Mouse (Mus musculus): ENCODE data around the gene Trpv1.

The Trpv1 gene

DNA sequence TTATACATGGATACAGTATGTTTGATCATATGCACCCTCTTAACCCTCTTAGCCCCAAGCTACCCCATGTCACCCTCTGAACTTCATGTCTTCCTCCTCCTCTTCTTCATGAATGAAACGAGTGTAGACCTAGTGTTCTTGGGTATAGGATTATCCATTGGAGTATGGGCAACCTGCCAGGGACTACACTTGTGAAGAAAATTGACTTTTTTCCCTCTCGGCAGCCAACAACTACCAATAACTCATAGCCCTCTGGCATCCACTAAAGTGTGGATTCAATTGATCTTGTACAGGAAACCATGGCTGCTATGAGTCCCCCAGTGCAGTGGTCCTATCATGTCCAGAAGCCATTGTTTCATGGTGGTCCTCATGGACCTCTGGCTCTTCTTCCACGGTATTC is 2.6 kb downstream of the Trpv1 start:
- no peak for DNase-seq

DNA sequence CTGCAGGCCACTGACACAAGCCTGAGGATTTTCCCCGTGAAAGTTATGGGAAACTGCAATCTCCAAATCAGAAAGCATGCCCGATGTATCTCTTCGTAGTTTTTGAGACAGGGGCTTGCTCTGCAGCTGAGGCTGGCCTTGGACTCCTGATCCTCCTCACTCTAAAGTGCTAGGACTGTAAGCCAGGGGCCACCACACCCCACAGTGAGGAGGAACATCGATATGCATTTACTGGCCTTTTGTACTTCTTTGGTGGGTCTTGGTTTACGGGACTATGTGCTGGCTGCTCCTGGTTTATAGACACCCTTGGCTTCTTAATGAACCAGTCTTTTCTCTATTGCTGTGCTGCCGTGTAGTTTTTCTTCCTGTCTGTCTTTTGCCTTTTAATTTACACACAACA is 8.1 kb downstream of the Trpv1 start:
- no peak for DNase-seq

DNA sequence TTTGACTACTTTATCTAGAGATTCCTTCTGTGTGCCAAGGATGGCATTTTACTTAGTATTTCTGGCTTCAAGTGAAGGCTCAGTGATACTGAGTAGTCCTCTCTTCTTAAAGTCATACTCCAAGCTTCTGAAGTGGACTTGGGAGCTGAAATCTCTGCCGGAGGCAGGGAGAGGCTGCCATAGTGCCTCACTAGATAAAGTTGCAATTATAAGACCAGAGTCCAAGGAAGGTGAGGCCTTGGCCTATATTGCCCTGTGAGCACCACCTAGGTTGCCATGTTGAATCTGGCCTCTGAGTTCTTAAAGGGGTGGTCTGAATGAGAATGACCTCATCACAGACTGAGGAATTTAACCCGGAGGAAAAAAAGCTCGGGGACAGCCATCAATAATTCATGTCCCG is 8.7 kb downstream of the Trpv1 start:
- no peak for DNase-seq

DNA sequence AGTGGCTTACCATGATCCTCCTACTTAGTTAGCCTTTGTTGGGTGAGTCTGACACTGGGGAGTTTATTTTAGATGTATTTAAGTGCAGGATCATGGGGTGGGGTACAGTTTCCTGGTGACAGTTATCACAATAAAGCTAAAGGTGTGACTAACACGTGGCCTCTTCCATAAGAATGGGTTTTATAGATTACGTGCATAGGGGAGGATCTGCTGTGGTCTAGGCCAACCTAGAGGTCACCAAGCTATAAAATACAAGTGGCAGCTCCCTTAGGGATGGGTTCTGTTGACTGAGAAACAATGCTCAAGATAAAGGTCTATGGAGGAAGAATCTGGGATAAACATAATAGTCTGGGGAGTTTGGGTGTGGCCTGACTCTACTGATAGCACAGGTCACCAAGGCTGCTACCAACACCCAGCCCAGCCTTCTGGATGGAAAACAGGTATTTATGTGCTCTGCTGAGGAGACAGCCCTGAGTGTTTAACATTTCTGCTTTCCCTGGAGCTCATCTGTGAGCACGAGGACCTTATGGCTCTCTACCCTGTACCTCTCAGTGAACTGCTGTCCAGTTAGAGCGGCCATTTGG is 23.4 kb downstream of the Trpv1 start:
- DNase-seq, result no peak

DNA sequence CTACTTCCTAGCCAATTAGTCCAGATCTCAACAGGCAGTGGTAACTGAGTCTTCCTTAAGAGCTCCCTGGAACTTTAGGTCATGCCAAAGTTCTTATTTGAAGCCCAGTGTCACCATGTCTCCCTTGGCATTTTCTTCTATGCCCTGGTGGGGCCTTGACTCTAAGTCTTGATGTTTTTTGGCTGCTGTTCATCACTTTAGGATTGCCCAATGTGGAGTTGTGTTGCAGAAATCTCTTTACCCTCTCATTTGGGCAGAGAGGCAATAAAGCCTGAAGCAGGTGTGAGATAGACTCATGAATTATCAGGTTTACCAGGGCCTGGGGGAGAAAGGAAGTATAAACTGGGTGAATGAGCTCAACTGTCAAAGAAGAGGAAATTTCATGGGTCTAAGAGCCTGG is 24.6 kb downstream of the Trpv1 start:
- DNase-seq, result no peak

DNA sequence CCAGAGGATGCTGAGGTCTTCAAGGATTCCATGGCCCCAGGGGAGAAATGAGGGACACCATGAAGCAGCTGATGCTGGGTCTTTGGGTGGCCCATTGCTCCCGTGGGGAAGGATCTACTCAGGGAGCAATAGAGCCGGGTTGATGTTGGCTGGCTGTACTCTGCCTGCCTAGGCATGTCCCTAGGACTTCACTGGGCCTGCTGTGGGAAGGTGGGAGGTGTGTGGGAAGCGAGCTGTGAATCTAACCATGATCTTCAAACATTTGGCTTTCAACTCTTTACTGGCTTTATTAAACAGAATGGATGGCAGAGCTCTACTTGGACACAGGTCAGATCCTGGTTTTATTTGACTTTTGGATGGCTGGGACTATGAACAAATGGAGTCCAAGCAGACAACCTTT is 26.4 kb downstream of the Trpv1 start:
- DNase-seq, result no peak

DNA sequence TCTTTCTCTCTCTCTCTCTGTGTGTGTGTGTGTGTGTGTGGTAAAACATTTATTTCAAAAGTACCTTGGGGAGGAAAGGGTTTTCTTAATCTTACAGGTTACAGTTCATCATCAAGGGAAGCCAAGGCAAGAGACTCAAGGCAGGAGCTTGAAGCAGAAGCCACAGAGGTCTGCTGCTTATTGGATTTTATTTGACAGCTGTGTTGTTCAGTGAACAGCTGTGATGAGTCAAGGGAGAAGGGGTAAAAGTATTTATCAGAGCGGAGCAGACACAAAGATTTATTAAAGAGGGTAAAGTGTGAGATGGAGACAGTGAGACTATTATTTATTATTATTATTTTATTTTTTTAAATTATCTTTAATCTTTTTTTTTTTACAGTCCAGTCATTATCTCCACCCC is 27.3 kb downstream of the Trpv1 start:
- DNase-seq, result no peak

DNA sequence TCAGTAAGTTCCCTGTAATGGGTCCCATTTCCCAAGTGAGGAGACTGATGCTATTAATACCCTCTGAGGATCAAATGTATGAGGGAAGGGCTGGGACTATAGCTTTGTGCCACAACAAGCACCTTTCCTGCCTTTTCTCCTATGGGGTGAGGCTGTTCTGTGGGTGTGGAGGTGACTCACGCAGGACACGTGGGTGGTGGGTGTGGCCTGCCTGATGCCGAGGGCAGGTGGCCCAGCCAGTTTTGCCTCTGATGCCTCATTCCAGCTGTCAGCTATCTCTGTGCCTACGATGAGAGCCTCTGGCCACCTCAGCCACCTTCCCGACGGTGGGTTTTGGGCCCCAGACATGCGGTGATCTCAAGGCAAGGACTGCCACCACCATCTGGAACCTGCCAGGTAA is 33.2 kb downstream of the Trpv1 start, which contains the start of gene Trpv3:
Gene Trpv3 (plus strand): TSS at position 122 of the 400 bp plus-strand sequence.
- no peak for DNase-seq

DNA sequence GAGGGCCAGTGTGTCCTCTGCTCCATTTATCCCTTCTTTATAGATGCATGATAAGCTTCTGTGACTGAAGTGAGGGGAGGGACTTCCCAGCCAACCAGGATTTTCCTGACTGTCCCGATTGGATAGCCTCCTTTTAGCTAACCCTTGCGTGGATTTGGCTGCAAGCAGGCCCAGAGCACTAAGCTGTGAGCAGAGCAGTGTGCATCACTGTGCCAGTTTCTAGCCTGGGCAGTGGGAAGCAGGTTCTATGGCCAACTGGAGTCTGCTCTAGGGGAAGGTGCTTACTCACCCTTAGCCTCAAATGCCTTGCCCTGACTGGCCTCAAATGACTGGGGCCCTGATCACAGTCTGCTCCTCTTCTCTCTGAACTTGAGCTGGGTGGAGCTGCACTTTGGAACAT is 40.7 kb downstream of the Trpv1 start:
- no peak for DNase-seq

DNA sequence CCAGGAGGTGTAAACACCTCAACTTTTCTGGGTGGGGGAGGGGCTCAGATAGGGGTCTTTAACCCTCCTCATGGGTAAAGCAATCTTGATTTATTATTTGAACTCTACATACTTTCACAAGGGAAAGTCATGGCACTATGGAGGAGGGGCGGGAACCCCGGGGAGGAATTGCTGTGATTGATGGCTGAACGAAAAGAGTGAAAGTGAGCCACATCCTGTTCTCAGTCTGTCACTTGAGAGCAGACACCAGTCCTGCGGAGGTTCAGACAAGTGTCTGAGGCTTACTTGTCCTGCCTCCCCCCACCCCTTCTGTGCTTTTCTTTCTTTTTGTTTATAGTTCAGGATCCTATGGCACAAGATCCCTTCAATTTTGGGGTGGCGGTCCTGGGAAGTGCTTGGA is 46.6 kb downstream of the Trpv1 start:
- DNase-seq, result no peak

DNA sequence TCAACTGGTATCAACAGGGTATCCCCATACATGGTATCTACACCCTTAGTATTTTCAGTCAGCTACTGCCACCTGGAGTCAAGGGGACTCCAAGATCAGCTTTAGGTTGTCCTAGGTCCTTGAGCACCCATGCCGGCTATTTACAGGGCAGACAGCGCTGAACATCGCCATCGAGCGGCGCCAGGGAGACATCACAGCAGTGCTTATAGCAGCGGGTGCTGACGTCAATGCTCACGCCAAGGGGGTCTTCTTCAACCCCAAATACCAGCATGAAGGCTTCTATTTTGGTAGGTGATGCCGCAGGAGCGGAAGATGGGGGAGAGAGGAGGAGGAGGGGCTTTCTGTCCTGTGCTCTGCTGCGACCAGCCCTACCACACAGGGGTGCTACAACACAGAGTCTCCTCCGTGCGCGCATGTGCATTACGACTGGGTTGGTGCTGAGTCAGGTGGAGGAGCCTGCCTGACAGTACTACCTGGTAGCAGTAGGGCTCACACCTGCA is 47.5 kb downstream of the Trpv1 start:
- DNase-seq, result peak; percentile 73

DNA sequence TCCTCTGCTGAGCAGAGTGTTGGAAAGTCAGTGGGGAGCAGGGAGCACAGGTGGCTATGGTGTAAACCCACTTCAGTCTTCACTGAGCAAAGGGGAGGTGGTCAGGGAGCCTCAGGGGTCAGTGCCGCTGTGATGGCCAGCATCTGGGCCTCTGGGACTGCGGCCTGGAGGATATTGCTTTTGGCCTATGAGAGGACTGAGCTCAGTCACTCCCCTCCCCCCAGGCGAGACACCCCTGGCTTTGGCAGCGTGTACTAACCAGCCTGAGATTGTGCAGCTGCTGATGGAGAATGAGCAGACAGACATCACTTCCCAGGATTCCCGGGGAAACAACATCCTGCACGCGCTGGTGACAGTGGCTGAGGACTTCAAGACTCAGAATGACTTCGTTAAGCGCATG is 49.3 kb downstream of the Trpv1 start:
- DNase-seq, result no peak

DNA sequence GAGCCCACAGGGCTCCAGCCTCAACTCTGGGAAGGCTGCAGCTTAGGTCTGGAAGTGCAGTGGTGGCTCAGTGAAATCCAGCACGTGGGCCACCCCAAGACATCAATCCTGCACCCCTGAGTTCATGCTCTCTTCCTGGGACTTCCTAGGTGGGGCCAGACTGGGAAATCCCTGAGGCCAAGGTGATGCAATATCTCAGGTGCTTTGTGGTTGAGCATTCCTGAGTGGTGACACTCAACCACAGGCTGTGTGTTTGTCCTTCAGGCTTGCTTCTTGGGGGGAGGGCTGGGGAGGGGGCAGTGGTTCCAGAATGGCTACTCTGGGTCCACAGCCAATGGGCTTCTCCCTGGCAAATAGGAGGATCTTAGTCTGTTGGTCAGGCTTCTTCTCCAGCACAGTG is 49.8 kb downstream of the Trpv1 start:
- DNase-seq, result no peak

DNA sequence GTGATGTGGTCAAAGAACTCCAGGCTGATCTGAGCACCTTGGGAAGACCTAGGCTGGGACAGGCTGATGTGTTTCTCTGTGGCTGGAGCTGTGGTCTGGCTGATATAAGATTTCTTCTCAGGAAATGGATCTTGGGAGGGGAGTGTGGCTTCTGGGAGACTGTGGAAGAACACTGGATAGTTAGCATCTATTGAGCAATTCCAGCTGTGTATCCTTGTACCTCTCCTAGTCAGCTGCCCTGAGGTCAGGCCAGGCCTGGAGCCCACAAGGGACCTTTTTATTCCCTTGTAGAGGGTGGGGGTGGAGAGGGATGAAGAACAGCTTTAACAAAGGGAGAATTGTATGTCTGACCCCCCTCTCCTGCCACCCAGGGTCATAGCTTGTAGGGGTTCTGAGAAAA is 50.3 kb downstream of the Trpv1 start:
- no peak for DNase-seq

DNA sequence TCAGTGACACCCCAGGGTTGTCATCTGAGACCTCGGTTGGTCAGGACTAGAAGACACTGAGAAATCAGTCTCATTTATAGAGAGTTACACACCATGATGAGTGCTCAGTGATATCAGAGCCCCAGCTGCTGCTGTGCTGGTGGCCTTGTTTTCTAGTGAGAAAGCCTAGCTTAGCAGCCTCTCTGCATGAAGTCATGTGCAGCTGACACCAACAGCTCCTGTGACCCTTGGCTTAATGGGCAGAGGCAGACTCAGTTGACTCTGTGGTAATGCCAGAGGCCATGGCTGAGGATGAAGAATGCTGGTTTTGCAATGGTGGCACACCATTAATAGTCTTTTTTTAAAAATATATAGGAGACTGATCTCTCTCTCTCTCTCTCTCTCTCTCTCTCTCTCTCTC is 55.5 kb downstream of the Trpv1 start:
- DNase-seq, result no peak

DNA sequence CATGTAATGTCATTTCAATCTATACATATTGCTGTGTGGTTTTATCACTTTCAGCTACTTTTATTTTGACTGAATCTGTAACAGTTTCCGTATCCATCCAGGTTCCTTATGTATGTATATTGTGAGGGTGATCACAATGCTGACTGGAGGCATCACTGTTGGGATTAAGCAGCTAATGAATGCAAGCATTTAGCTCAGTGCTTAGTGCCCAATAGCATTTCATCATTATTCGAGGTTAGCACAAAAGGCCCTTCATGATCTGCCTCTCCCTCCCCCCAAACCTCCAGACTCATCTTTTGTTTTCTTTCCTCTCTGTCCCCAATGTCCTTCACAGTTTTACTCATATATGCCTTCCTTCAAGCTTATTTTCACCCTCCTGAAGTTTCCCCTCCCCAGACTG is 69.0 kb downstream of the Trpv1 start:
- DNase-seq, result no peak

Data from retina, postnatal 1 day (tissue).